ENCODE assay signal across 8 mouse cellular contexts in genomic region chr9:50593544-50593943, GRCm38 (mm10). TPM values are rescaled to one million over a fixed set of nuclear protein-coding genes. Genes with fewer than 3 reads are reported as not detected.
A peak's percentile ranks its signal among the peaks of the same experiment; 100 is the strongest.
DNase-seq lines count a peak whose midpoint lies in the region; ATAC-seq and TF ChIP-seq lines count a peak whose summit lies in the region.

No protein-coding gene starts in this region.

- no peak overlapping the region for H3K27ac ChIP-seq in intestine, postnatal 0 days (ENCODE audit: low read depth, low read length)
- H3K27ac ChIP-seq in intestine, embryonic 15.5 days = no peak overlapping the region

- no peaks in the 10 kb centered on the region for H3K27me3 ChIP-seq in intestine, postnatal 0 days (replicated peaks; ENCODE audit: control insufficient read depth, insufficient read depth, low read length)
- H3K27me3 ChIP-seq in intestine, embryonic 15.5 days (replicated peaks) = no peaks in the 10 kb centered on the region

- intact Hi-C loops in left cerebral cortex, postnatal 14 days (cut with DNase I) = loop anchor here (10.0 kb wide), 1 partner anchor 139 kb away; no protein-coding TSS in a partner anchor

- peak; percentile 83 for TF ChIP-seq CTCF in intestine, postnatal 0 days (IDR thresholded peaks at IDR 0.05; ENCODE audit: low read depth)

- H3K36me3 ChIP-seq in intestine, postnatal 0 days (ENCODE audit: control insufficient read depth, insufficient read depth) = peaks cover 34% of the 10 kb centered on the region
- peaks cover 28% of the 10 kb centered on the region for H3K36me3 ChIP-seq in intestine, embryonic 15.5 days

- no peak overlapping the region for H3K9ac ChIP-seq in intestine, postnatal 0 days (ENCODE audit: low read depth, low read length)
- H3K9ac ChIP-seq in intestine, embryonic 15.5 days = no peak overlapping the region

- no peak overlapping the region for H3K4me2 ChIP-seq in intestine, postnatal 0 days (replicated peaks; ENCODE audit: low read depth)
- no peak overlapping the region for H3K4me2 ChIP-seq in intestine, embryonic 15.5 days (replicated peaks)

- no peak overlapping the region for H3K4me3 ChIP-seq in intestine, postnatal 0 days (ENCODE audit: low read depth, low read length)
- no peak overlapping the region for H3K4me3 ChIP-seq in intestine, embryonic 15.5 days (replicated peaks)

- no peaks in the 10 kb centered on the region for H3K9me3 ChIP-seq in intestine, postnatal 0 days (ENCODE audit: control insufficient read depth)
- H3K9me3 ChIP-seq in intestine, embryonic 15.5 days = no peaks in the 10 kb centered on the region

- H3K4me1 ChIP-seq in intestine, postnatal 0 days (replicated peaks; ENCODE audit: control insufficient read depth, insufficient read depth, low read length) = no peaks in the 10 kb centered on the region
- H3K4me1 ChIP-seq in intestine, embryonic 15.5 days (replicated peaks) = no peaks in the 10 kb centered on the region

- no peak for ATAC-seq in intestine, postnatal 0 days
- no peak for ATAC-seq in intestine, embryonic 15.5 days

- WGBS in intestine, postnatal 0 days = 82% methylated on average over 3 of the region's 3 CpGs
- WGBS in intestine, embryonic 15.5 days = 69% methylated on average over 3 of the region's 3 CpGs

- DNase-seq in CD4-positive helper T cell, adult 2 months (ENCODE audit: low read depth, low spot score) = peak; percentile 58
- DNase-seq in R1 (ENCODE audit: low read depth, low spot score) = peak; percentile 77
- peak; percentile 43 for DNase-seq in kidney, postnatal 10 days
- peak; percentile 63 for DNase-seq in retina, postnatal 1 day
- no peak for DNase-seq in urinary bladder, postnatal 10 days (ENCODE audit: low spot score)
- DNase-seq in left cerebral cortex, postnatal 14 days (ENCODE audit: low spot score in 2 of 2) = no peak

RNA-seq across cellular contexts. Expression of gene Sdhd, which starts 10.1 kb away (rescaled TPM):
- polyA plus RNA-seq in intestine, postnatal 0 days (2015; fragmentation: Nextera tagmentation; extraction: Ambion mirVana) = 738 and 800 TPM in 2 replicates
- polyA plus RNA-seq in intestine, embryonic 15.5 days (2015; fragmentation: Nextera tagmentation; extraction: Ambion mirVana) = 544 and 560 TPM in 2 replicates
- 100 to 1,000 TPM; 124 to 129 TPM for total RNA-seq in left cerebral cortex, postnatal 14 days (2021)

RNA-seq across cellular contexts. Expression of gene Timm8b, which starts 10.2 kb away (rescaled TPM):
- 387 and 412 TPM in 2 replicates for polyA plus RNA-seq in intestine, postnatal 0 days (2015; fragmentation: Nextera tagmentation; extraction: Ambion mirVana)
- polyA plus RNA-seq in intestine, embryonic 15.5 days (2015; fragmentation: Nextera tagmentation; extraction: Ambion mirVana) = 314 TPM in 2 replicates
- 100 to 1,000 TPM; 230 to 244 TPM for total RNA-seq in left cerebral cortex, postnatal 14 days (2021)

RNA-seq across cellular contexts. Expression of gene Pih1d2, which starts 23.6 kb away (rescaled TPM):
- 0.88 and 1.6 TPM in 2 replicates for polyA plus RNA-seq in intestine, postnatal 0 days (2015; fragmentation: Nextera tagmentation; extraction: Ambion mirVana)
- polyA plus RNA-seq in intestine, embryonic 15.5 days (2015; fragmentation: Nextera tagmentation; extraction: Ambion mirVana) = 2.1 and 2.9 TPM in 2 replicates
- total RNA-seq in left cerebral cortex, postnatal 14 days (2021) = 1 to 10 TPM; 2.1 to 3.2 TPM

RNA-seq across cellular contexts. Expression of gene Nkapd1, which starts 23.7 kb away (rescaled TPM):
- 13.9 and 14.6 TPM in 2 replicates for polyA plus RNA-seq in intestine, postnatal 0 days (2015; fragmentation: Nextera tagmentation; extraction: Ambion mirVana)
- 17.5 and 20.4 TPM in 2 replicates for polyA plus RNA-seq in intestine, embryonic 15.5 days (2015; fragmentation: Nextera tagmentation; extraction: Ambion mirVana)
- total RNA-seq in left cerebral cortex, postnatal 14 days (2021) = 10 to 100 TPM; 29.2 to 30.0 TPM

RNA-seq across cellular contexts. Expression of gene Tex12, which starts 32.4 kb away (rescaled TPM):
- 0.43 and 0.65 TPM in 2 replicates for polyA plus RNA-seq in intestine, postnatal 0 days (2015; fragmentation: Nextera tagmentation; extraction: Ambion mirVana)
- 0.16 and 0.19 TPM in 2 replicates for polyA plus RNA-seq in intestine, embryonic 15.5 days (2015; fragmentation: Nextera tagmentation; extraction: Ambion mirVana)
- not detected for total RNA-seq in left cerebral cortex, postnatal 14 days (2021)

Comparison
In these comparisons a context has a peak if more than half of its experiments do, and no peak if none do; other contexts are left out.
1. DNase-seq: peak in CD4-positive helper T cell, adult 2 months (single experiment), R1 (single experiment), kidney, postnatal 10 days (single experiment) and retina, postnatal 1 day (single experiment); none in urinary bladder, postnatal 10 days (single experiment) and left cerebral cortex, postnatal 14 days (0 of 2).